ENCODE assay signal across 8 mouse cellular contexts in genomic region chr13:89551502-89551901, GRCm38 (mm10). TPM values are rescaled to one million over a fixed set of nuclear protein-coding genes. Genes with fewer than 3 reads are reported as not detected.
DNase-seq lines count a peak whose midpoint lies in the region; ATAC-seq and TF ChIP-seq lines count a peak whose summit lies in the region.

No protein-coding gene starts in this region.

- H3K27me3 ChIP-seq in hindbrain, postnatal 0 days (ENCODE audit: insufficient read depth, low read length): no peaks in the 10 kb centered on the region
- no peaks in the 10 kb centered on the region for H3K27me3 ChIP-seq in hindbrain, embryonic 16.5 days (replicated peaks; ENCODE audit: control insufficient read depth, insufficient read depth, low read length)
- no peaks in the 10 kb centered on the region for H3K27me3 ChIP-seq in lung, postnatal 0 days (replicated peaks; ENCODE audit: insufficient read depth, low read length)

- H3K4me2 ChIP-seq in hindbrain, postnatal 0 days (ENCODE audit: low read depth, low read length): no peak overlapping the region
- no peak overlapping the region for H3K4me2 ChIP-seq in hindbrain, embryonic 16.5 days (ENCODE audit: low read length)
- H3K4me2 ChIP-seq in lung, postnatal 0 days (replicated peaks; ENCODE audit: low read depth, low read length): no peak overlapping the region

- ATAC-seq in hindbrain, postnatal 0 days: no peak
- ATAC-seq in hindbrain, embryonic 16.5 days: no peak
- no peak for ATAC-seq in lung, postnatal 0 days
- ATAC-seq in erythroid progenitor cell, adult 5-6 weeks (replicated peaks; ENCODE audit: low FRiP score, poor library complexity, severe bottlenecking): no peak

- no peaks in the 10 kb centered on the region for H3K9me3 ChIP-seq in hindbrain, postnatal 0 days (ENCODE audit: low read length)
- no peaks in the 10 kb centered on the region; the same call in 1 of the 2 replicates for H3K9me3 ChIP-seq in hindbrain, embryonic 16.5 days (ENCODE audit: control insufficient read depth, low read length)
- H3K9me3 ChIP-seq in lung, postnatal 0 days (ENCODE audit: low read length): no peaks in the 10 kb centered on the region
- no peaks in the 10 kb centered on the region for H3K9me3 ChIP-seq in ES-E14 (ENCODE audit: control insufficient read depth, insufficient read depth, low read depth, low read length)

- no peak overlapping the region for H3K4me3 ChIP-seq in hindbrain, postnatal 0 days (ENCODE audit: low read length)
- H3K4me3 ChIP-seq in hindbrain, embryonic 16.5 days (ENCODE audit: low read length): no peak overlapping the region
- H3K4me3 ChIP-seq in lung, postnatal 0 days (ENCODE audit: low read depth, low read length): no peak overlapping the region
- no peak overlapping the region for H3K4me3 ChIP-seq in lung, adult 2 months (replicated peaks; ENCODE audit: extremely low read depth, low read depth, low read length)
- H3K4me3 ChIP-seq in ES-E14 (ENCODE audit: insufficient read depth in 1 of 2, low read depth in 1 of 2, low read length in 2 of 2, poor library complexity in 1 of 2, severe bottlenecking in 1 of 2): no peak overlapping the region

- in situ Hi-C loops in ES-E14 (cut with MboI; ENCODE audit: low sequenced_read_pairs in 2 of 2, unreplicated experiment in 2 of 2): no loop called here

- peak; percentile 79 for TF ChIP-seq CTCF in hindbrain, postnatal 0 days (IDR thresholded peaks at IDR 0.05; ENCODE audit: low read depth)
- peak; percentile 60 for TF ChIP-seq CTCF in lung, postnatal 0 days (IDR thresholded peaks at IDR 0.05)
- no peak for TF ChIP-seq CTCF in lung, adult 2 months (IDR thresholded peaks at IDR 0.05; ENCODE audit: insufficient read depth, low read length)

- H3K27ac ChIP-seq in hindbrain, postnatal 0 days: no peak overlapping the region
- H3K27ac ChIP-seq in hindbrain, embryonic 16.5 days (ENCODE audit: low read depth, low read length): no peak overlapping the region
- H3K27ac ChIP-seq in lung, postnatal 0 days (ENCODE audit: low read length): no peak overlapping the region
- no peak overlapping the region for H3K27ac ChIP-seq in ES-E14 (ENCODE audit: insufficient read depth, low read depth, low read length, poor library complexity, severe bottlenecking)

- no peak for TF ChIP-seq POLR2A in lung, adult 2 months (IDR thresholded peaks at IDR 0.05; ENCODE audit: borderline replicate concordance, extremely low read depth, low read depth, low read length)

- H3K36me3 ChIP-seq in hindbrain, postnatal 0 days (ENCODE audit: insufficient read depth, low read length): no peaks in the 10 kb centered on the region
- no peaks in the 10 kb centered on the region for H3K36me3 ChIP-seq in hindbrain, embryonic 16.5 days (ENCODE audit: control insufficient read depth, insufficient read depth, low read length)
- no peaks in the 10 kb centered on the region for H3K36me3 ChIP-seq in lung, postnatal 0 days (ENCODE audit: insufficient read depth, low read length)
- no peaks in the 10 kb centered on the region for H3K36me3 ChIP-seq in ES-E14 (ENCODE audit: control insufficient read depth, insufficient read depth, low read length, poor library complexity, severe bottlenecking)

- TF ChIP-seq EP300 in lung, postnatal 0 days (IDR thresholded peaks at IDR 0.05): no peak

- H3K4me1 ChIP-seq in hindbrain, postnatal 0 days (ENCODE audit: insufficient read depth, low read length): no peaks in the 10 kb centered on the region
- no peaks in the 10 kb centered on the region for H3K4me1 ChIP-seq in hindbrain, embryonic 16.5 days (ENCODE audit: control insufficient read depth, insufficient read depth, low read depth, low read length)
- H3K4me1 ChIP-seq in lung, postnatal 0 days (ENCODE audit: insufficient read depth, low read depth, low read length): no peaks in the 10 kb centered on the region
- no peaks in the 10 kb centered on the region for H3K4me1 ChIP-seq in lung, adult 2 months (ENCODE audit: control insufficient read depth, insufficient read depth, low read length)
- H3K4me1 ChIP-seq in ES-E14 (ENCODE audit: control insufficient read depth in 2 of 2, insufficient read depth in 2 of 2, low read length in 2 of 2, poor library complexity in 1 of 2): no peaks in the 10 kb centered on the region

- WGBS in hindbrain, postnatal 0 days: 2% methylated on average over 1 of the region's 1 CpGs
- WGBS in hindbrain, embryonic 16.5 days: 15% methylated on average over 1 of the region's 1 CpGs
- 27% methylated on average over 1 of the region's 1 CpGs for WGBS in lung, postnatal 0 days
- 13% methylated on average over 1 of the region's 1 CpGs for WGBS in lung, adult 2 months

- H3K9ac ChIP-seq in hindbrain, postnatal 0 days (replicated peaks; ENCODE audit: low read length): no peak overlapping the region
- H3K9ac ChIP-seq in hindbrain, embryonic 16.5 days (ENCODE audit: low read depth, low read length): no peak overlapping the region
- H3K9ac ChIP-seq in lung, postnatal 0 days (replicated peaks; ENCODE audit: low read depth): no peak overlapping the region
- no peak overlapping the region for H3K9ac ChIP-seq in ES-E14 (ENCODE audit: insufficient read depth, low read depth, low read length, poor library complexity, severe bottlenecking)

- DNase-seq in hindbrain, postnatal 0 days (ENCODE audit: low spot score): peak; percentile 52
- no peak for DNase-seq in lung, postnatal 0 days (ENCODE audit: low spot score)
- no peak for DNase-seq in lung, adult 2 months
- peak; percentile 44 for DNase-seq in ES-E14 (ENCODE audit: low read depth, low spot score)
- DNase-seq in induced T-regulatory cell, adult 2 months (ENCODE audit: low read depth): peak; percentile 60
- DNase-seq in frontal cortex, postnatal 25 days (ENCODE audit: low spot score in 2 of 2): no peak

TF ChIP-seq in ES-E14, 5 proteins besides CTCF, POLR2A, EP300 and RAD21:
- no peak for TF ChIP-seq MAFK (IDR thresholded peaks at IDR 0.05; ENCODE audit: insufficient read depth, low read depth, low read length)
- peak; percentile 19; the same call in 1 of the 2 replicates for TF ChIP-seq ZC3H11A (IDR thresholded peaks at IDR 0.05; ENCODE audit: borderline replicate concordance, low read depth, low read length)
- no peak for TF ChIP-seq HCFC1 (IDR thresholded peaks at IDR 0.05; ENCODE audit: borderline replicate concordance, insufficient read depth, low read length)
- TF ChIP-seq CHD2 (IDR thresholded peaks at IDR 0.05; ENCODE audit: low read depth, low read length): no peak
- TF ChIP-seq ZNF384 (IDR thresholded peaks at IDR 0.05; ENCODE audit: low read depth, low read length): no peak
TF ChIP-seq in ES-E14: peak in this region for 1.

RNA-seq across cellular contexts. Expression of gene Hapln1, which starts 11.9 kb away (rescaled TPM):
- total RNA-seq in hindbrain, postnatal 0 days (2014; rRNA removed): 1.6 and 3.0 TPM in 2 replicates
- 1.6 and 2.1 TPM in 2 replicates for polyA plus RNA-seq in hindbrain, postnatal 0 days (2015; fragmentation: Nextera tagmentation; extraction: Ambion mirVana)
- 1.3 and 2.0 TPM in 2 replicates for polyA plus RNA-seq in hindbrain, embryonic 16.5 days (2015; fragmentation: Nextera tagmentation; extraction: Ambion mirVana)
- 6.4 and 7.3 TPM in 2 replicates for polyA plus RNA-seq in lung, postnatal 0 days (2015; fragmentation: Nextera tagmentation; extraction: Ambion mirVana)
- 0.26 and 0.45 TPM in 2 replicates for polyA plus RNA-seq in lung, adult 2 months (2012; rRNA removed)
- total RNA-seq in ES-E14 (2012; rRNA removed): 0.58 TPM in 1 of 2 replicates, not detected in the other
- not detected in 2 replicates for total RNA-seq in erythroid progenitor cell, adult 5-6 weeks (2015; ENCODE audit: low replicate concordance)
- not detected in 2 replicates for total RNA-seq in erythroid progenitor cell, adult 5-6 weeks (2017; ENCODE audit: low replicate concordance)

Comparison
In these comparisons a context has a peak if more than half of its experiments do, and no peak if none do; other contexts are left out.
1. DNase-seq: peak in hindbrain, postnatal 0 days (single experiment), ES-E14 (single experiment) and induced T-regulatory cell, adult 2 months (single experiment); none in lung, postnatal 0 days (single experiment), lung, adult 2 months (single experiment) and frontal cortex, postnatal 25 days (0 of 2).